Mouse (Mus musculus): ENCODE results near the gene Mov10l1.

GRCm38 (mm10) chr15:89088607-89089247 lies 106.0 kb downstream of the Mov10l1 start, which contains the start of gene Selenoo:
- TF ChIP-seq CTCF (IDR thresholded peaks at IDR 0.05) (no peak), EP300 (IDR thresholded peaks at IDR 0.05) (no peak)
